Mouse (Mus musculus): Measurements from ENCODE around the gene Rbm28. TPM values are rescaled to one million over a fixed set of nuclear protein-coding genes. Genes with fewer than 3 reads are reported as not detected.

The Rbm28 gene
- polyA plus RNA-seq, 1 experiment from 2014 or later, result 52.3 TPM

GRCm38 (mm10) chr6:29118231-29118630, 46.6 kb downstream of the Rbm28 start:
- Histone ChIP-seq H3K36me3 (peaks cover 9% of the 10 kb centered on the region; the same call in 1 of the 2 replicates), H3K9ac (no peak overlapping the region), H3K9me3 (no peaks in the 10 kb centered on the region), H3K27ac (no peak overlapping the region), H3K4me1 (peaks cover 10% of the 10 kb centered on the region; the same call in 1 of the 2 replicates), H3K4me3 (no peak overlapping the region), H3K27me3 (no peaks in the 10 kb centered on the region), H3K4me2 (replicated peaks) (no peak overlapping the region)
- ATAC-seq (ENCODE audit: low FRiP score, low read depth), result no peak

- WGBS, result 64% methylated on average over 7 of the region's 7 CpGs
- H3K27ac ChIP-seq, result no peak overlapping the region
- H3K9me3 ChIP-seq, result no peaks in the 10 kb centered on the region
- no peak overlapping the region for H3K9ac ChIP-seq
- peaks cover 4% of the 10 kb centered on the region; the same call in 1 of the 2 replicates for H3K36me3 ChIP-seq
- no peaks in the 10 kb centered on the region for H3K27me3 ChIP-seq
- H3K4me1 ChIP-seq, result peaks cover 10% of the 10 kb centered on the region; the same call in 1 of the 2 replicates
- H3K4me3 ChIP-seq, result no peak overlapping the region
- no peak overlapping the region for H3K4me2 ChIP-seq (replicated peaks)
- ATAC-seq (ENCODE audit: low FRiP score, low read depth), result no peak
These were observed 47.2 kb downstream of the Rbm28 start for GRCm38 (mm10) chr6:29117417-29118104.

- H3K9ac ChIP-seq, result no peak overlapping the region
- 74% methylated on average over 7 of the region's 7 CpGs for WGBS
- H3K4me1 ChIP-seq, result peaks cover 10% of the 10 kb centered on the region; the same call in 1 of the 2 replicates
- no peak overlapping the region for H3K4me2 ChIP-seq (replicated peaks)
- no peak for ATAC-seq (ENCODE audit: low FRiP score, low read depth)
- no peak overlapping the region for H3K4me3 ChIP-seq
- H3K9me3 ChIP-seq, result peaks cover 15% of the 10 kb centered on the region
- H3K36me3 ChIP-seq, result no peaks in the 10 kb centered on the region
- no peak overlapping the region for H3K27ac ChIP-seq
- no peaks in the 10 kb centered on the region for H3K27me3 ChIP-seq
These were observed 49.0 kb downstream of the Rbm28 start for GRCm38 (mm10) chr6:29115756-29116155.

GRCm38 (mm10) chr6:29111501-29111900, 53.3 kb downstream of the Rbm28 start:
- no peak for ATAC-seq (ENCODE audit: low FRiP score, low read depth)
- no peak overlapping the region for H3K4me3 ChIP-seq
- H3K27me3 ChIP-seq, result no peaks in the 10 kb centered on the region
- H3K9ac ChIP-seq, result no peak overlapping the region
- 88% methylated on average over 4 of the region's 4 CpGs for WGBS
- H3K36me3 ChIP-seq, result no peaks in the 10 kb centered on the region
- H3K4me2 ChIP-seq (replicated peaks), result no peak overlapping the region
- no peak overlapping the region for H3K27ac ChIP-seq
- peaks cover 15% of the 10 kb centered on the region for H3K9me3 ChIP-seq
- no peaks in the 10 kb centered on the region for H3K4me1 ChIP-seq

GRCm38 (mm10) chr6:29108376-29108775, 56.4 kb downstream of the Rbm28 start:
- Histone ChIP-seq H3K36me3 (no peaks in the 10 kb centered on the region), H3K27me3 (no peaks in the 10 kb centered on the region), H3K9me3 (peaks cover 15% of the 10 kb centered on the region), H3K4me2 (replicated peaks) (no peak overlapping the region), H3K4me3 (no peak overlapping the region), H3K27ac (no peak overlapping the region), H3K9ac (no peak overlapping the region), H3K4me1 (no peaks in the 10 kb centered on the region)
- WGBS, result 69% methylated on average over 1 of the region's 1 CpGs
- ATAC-seq (ENCODE audit: low FRiP score, low read depth), result no peak

- Histone ChIP-seq H3K4me1 (no peaks in the 10 kb centered on the region), H3K9me3 (peaks cover 3% of the 10 kb centered on the region; the same call in 1 of the 2 replicates), H3K9ac (no peak overlapping the region), H3K4me2 (replicated peaks) (no peak overlapping the region), H3K27ac (no peak overlapping the region), H3K4me3 (no peak overlapping the region), H3K36me3 (no peaks in the 10 kb centered on the region), H3K27me3 (no peaks in the 10 kb centered on the region)
- WGBS, result 82% methylated on average over 9 of the region's 9 CpGs
- ATAC-seq (ENCODE audit: low FRiP score, low read depth), result no peak
These were observed 63.5 kb downstream of the Rbm28 start for GRCm38 (mm10) chr6:29101248-29101864.

GRCm38 (mm10) chr6:29100423-29100822, 64.4 kb downstream of the Rbm28 start:
- Histone ChIP-seq H3K36me3 (no peaks in the 10 kb centered on the region), H3K4me3 (no peak overlapping the region), H3K27ac (no peak overlapping the region), H3K4me1 (no peaks in the 10 kb centered on the region), H3K4me2 (replicated peaks) (no peak overlapping the region), H3K9ac (no peak overlapping the region), H3K9me3 (peaks cover 3% of the 10 kb centered on the region; the same call in 1 of the 2 replicates), H3K27me3 (no peaks in the 10 kb centered on the region)
- ATAC-seq (ENCODE audit: low FRiP score, low read depth), result no peak; the same call in 1 of the 2 replicates
- WGBS, result 36% methylated on average over 3 of the region's 3 CpGs

- WGBS, result 76% methylated on average over 14 of the region's 14 CpGs
- no peaks in the 10 kb centered on the region for H3K27me3 ChIP-seq
- no peak overlapping the region for H3K4me2 ChIP-seq (replicated peaks)
- H3K36me3 ChIP-seq, result no peaks in the 10 kb centered on the region
- no peak overlapping the region for H3K4me3 ChIP-seq
- H3K27ac ChIP-seq, result no peak overlapping the region
- H3K4me1 ChIP-seq, result no peaks in the 10 kb centered on the region
- ATAC-seq (ENCODE audit: low FRiP score, low read depth), result no peak
- peaks cover 3% of the 10 kb centered on the region; the same call in 1 of the 2 replicates for H3K9me3 ChIP-seq
- H3K9ac ChIP-seq, result no peak overlapping the region
These were observed 65.2 kb downstream of the Rbm28 start for GRCm38 (mm10) chr6:29099536-29100170.

GRCm38 (mm10) chr6:29092904-29093303, 71.9 kb downstream of the Rbm28 start:
- Histone ChIP-seq H3K4me2 (replicated peaks) (no peak overlapping the region), H3K27me3 (no peaks in the 10 kb centered on the region), H3K27ac (no peak overlapping the region), H3K36me3 (no peaks in the 10 kb centered on the region), H3K4me3 (no peak overlapping the region), H3K9me3 (peaks cover 18% of the 10 kb centered on the region), H3K9ac (no peak overlapping the region), H3K4me1 (0 out of 2 replicates have a peak, but pooled peaks cover 4% of the 10 kb centered on the region)
- ATAC-seq (ENCODE audit: low FRiP score, low read depth), result no peak
- WGBS, result 59% methylated on average over 11 of the region's 11 CpGs

- Histone ChIP-seq H3K4me1 (0 out of 2 replicates have a peak, but pooled peaks cover 4% of the 10 kb centered on the region), H3K9me3 (peaks cover 18% of the 10 kb centered on the region), H3K27ac (no peak overlapping the region), H3K4me2 (replicated peaks) (no peak overlapping the region), H3K27me3 (no peaks in the 10 kb centered on the region), H3K9ac (no peak overlapping the region), H3K36me3 (no peaks in the 10 kb centered on the region), H3K4me3 (no peak overlapping the region)
- ATAC-seq (ENCODE audit: low FRiP score, low read depth), result no peak
- WGBS, result 86% methylated on average over 7 of the region's 7 CpGs
These were observed 72.6 kb downstream of the Rbm28 start for GRCm38 (mm10) chr6:29092234-29092633.

- Histone ChIP-seq H3K4me2 (replicated peaks) (no peak overlapping the region), H3K36me3 (no peaks in the 10 kb centered on the region), H3K9ac (no peak overlapping the region), H3K4me3 (no peak overlapping the region), H3K27me3 (no peaks in the 10 kb centered on the region), H3K4me1 (0 out of 2 replicates have a peak, but pooled peaks cover 4% of the 10 kb centered on the region), H3K9me3 (peaks cover 14% of the 10 kb centered on the region), H3K27ac (no peak overlapping the region)
- WGBS, result 63% methylated on average over 7 of the region's 7 CpGs
- no peak for ATAC-seq (ENCODE audit: low FRiP score, low read depth)
These were observed 76.7 kb downstream of the Rbm28 start for GRCm38 (mm10) chr6:29087921-29088709.

Measured in limb, embryonic 13.5 days (tissue).